Mouse (Mus musculus): ENCODE results near the gene Wdr20. TPM values are rescaled to one million over a fixed set of nuclear protein-coding genes. Genes with fewer than 3 reads are reported as not detected.

Gene Wdr20
- total RNA-seq, 2 experiments from 2014 or later = 44.7 to 50.9 TPM

DNA sequence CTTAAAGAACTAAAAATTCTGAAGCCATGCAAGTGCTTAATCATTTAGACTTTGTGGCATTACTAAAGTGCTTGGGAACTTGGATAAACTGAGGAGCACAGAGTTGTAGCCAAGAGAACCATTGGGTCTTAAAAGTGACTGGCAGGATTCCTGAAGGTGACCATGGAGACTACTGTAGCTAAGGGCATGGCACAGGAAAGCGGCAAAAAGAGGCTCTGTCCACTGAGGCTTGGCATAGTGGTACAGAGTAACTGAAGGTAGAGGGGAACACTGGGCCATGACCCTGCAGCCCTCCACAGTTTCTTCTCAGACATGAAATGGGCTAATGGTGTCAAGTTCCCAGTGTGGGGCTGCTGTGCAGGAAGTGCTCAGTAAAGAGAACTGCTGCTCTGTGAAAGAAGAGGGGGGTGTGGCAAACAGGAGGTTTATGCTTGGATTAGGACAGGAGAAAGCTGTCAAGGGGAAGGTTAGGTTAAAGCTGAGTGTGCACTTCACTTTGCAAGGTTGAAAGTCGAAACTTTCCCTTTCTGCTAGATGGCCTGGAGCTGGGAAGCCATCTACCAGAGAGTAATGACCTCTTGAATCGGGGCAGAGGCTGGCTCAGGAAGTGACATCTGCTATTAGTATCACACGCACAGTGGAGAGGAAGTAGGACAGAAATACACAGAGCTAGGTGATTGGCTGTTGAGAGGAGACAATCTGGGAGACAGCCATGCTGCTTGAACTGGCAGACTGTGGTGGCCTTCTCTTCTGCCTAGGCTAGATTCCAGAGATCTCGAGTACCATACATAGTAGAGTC is 38.1 kb downstream of the Wdr20 start:
- no peak for DNase-seq (ENCODE audit: low spot score in 2 of 2)

DNA sequence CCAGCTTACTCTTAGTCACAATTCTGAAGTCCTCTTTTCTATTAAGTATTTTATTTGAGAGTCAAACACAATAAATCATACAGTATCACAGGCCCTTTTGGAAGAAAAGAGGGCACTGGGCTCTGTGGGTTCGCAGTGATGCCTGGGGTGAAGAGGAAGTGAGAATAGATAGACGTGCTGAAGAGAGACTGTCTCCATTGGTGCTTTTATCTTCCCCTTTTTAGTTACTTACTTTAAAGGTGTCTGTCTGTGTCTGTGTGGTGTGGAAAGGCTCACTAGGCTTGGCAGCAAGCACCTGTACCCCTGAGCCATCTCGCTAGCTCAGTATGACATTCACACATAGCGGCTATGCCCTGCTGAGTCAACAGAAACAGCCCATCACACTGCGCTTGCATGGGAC is 40.1 kb downstream of the Wdr20 start:
- no peak for DNase-seq (ENCODE audit: low spot score in 2 of 2)

DNA sequence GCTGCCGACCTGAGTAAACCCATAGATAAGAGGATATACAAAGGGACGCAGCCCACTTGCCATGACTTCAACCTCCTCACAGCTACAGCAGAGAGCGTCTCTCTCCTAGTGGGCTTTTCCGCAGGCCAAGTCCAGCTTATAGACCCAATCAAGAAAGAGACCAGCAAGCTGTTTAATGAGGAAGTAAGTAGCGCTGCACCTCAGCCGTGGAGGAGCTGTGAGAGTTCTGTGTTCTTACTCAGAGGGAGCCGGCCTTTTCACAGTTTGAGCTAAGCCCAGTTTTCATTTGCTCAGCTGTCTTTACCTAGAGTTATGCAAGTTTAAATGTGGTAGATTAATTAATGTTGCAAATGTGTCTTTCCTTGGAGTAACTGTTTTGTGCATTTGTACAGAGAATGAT is 41.6 kb downstream of the Wdr20 start:
- no peak for DNase-seq (ENCODE audit: low spot score in 2 of 2)

DNA sequence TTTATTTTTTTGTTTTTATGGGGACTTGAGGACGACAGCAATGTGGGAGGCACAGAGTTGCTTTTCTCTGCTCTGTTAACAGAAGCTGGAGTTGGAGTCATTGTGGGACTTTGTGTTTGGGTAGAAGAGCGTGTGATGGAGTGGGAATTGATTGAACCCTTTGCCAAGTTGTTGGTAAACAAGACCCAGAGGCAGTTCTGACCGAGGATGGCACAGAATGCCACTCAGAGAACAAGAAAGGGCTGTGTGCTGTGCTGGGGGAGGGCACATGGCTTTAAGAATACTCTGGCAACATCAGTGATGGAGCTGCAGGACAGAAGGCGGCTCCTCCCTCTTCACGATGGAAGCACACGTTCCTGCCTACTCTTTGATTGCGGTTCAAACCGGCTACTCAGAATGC is 43.4 kb downstream of the Wdr20 start:
- peak; percentile 51 to 66 for DNase-seq (ENCODE audit: low spot score in 2 of 2)

DNA sequence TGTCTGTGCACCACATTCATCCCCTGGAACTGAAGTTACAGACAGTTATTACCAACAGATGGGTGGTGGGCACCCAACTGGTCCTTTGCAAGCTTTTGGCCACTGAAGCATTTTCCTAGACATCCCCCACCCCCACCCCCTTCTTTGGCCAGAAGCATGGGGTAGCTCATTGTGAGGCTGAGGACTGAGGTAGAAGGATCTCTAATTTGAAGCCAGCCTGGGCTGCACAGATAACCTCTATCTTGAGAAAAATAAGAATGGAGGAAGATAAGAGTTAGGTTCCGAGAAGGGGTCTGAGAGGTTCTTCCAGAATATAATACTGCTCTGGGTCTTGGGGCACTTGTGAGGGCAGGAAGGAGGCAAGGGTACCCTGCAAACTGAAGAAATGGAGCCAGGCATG is 44.5 kb downstream of the Wdr20 start:
- DNase-seq (ENCODE audit: low spot score in 2 of 2) = no peak

DNA sequence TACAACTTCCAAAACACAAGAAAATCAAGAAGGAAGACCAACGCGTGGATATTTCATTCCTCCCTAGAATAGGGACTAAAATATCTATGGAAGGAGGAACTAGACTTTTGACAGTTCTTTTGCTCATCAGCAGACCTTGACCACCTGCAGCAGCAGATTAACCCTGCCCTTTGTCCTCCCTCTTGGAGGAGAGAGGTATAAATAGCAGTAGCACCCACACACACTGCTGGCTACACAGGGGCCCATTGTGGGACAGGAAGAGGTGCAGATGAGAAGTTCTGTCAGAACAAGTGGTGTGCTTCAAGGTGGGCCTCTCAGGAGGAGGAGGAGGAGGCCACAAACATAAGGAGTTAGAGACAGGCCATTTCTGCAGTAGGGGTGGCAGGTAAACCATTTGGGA is 46.5 kb downstream of the Wdr20 start:
- no peak for DNase-seq (ENCODE audit: low spot score in 2 of 2)

DNA sequence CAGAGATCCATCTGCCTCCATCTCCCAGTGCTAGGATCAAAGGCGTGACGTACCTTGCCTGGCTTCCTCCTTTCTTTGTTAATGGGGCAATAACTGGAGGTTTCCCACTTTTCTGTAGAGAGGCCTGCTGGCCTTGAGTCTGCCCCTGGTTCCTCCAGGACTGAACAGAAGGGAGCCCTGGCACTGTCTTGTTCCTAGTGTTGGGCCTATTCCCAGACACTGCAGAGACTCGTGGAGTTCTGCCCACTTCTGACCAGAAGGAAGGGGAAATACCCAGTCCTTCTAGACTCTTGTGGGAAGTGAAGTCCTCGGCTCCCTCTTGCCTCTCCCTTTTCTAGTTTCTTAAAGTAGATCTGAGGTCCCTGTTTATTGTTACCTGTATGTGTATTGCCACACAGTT is 48.5 kb downstream of the Wdr20 start:
- DNase-seq (ENCODE audit: low spot score in 2 of 2) = peak in 1 of 2 experiments; percentile 51

DNA sequence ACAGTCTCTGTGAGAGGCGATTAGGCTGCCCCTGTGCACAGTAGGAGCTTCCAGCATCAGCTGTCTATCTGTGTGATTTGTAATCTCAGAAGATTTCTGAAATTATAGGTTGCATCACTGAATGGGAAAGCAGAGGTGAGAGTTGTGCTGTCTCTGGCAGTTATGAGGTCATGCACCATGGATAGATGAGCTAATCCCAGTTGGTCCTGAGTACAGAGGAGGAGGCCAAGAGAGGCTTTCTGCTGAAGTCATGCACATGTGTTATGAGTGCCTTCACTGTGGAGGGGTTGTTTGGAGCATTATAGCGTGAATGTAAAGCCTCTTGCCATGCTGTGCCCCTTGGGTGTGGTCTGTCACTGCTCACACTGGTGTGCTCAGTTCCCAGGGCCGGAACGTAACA is 52.8 kb downstream of the Wdr20 start:
- DNase-seq (ENCODE audit: low spot score in 2 of 2) = no peak

DNA sequence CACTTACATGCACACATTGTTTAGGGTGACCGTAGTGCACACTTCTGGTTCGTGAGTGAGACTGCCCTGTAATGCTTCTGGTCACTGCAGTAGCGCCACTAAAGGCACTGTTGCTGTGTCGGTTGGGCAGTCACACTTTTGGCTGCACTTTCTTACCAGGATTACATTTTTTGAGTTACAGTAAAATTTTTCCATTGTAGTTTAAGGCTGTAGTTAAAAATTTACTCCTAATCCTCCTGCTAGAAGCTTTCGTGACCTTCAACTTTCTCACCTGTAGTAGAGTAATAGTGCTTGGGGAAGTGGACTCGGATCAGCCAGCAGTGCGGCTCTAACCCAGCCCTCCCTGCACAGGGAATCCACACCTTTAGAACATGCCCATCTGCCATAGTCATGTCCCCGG is 53.3 kb downstream of the Wdr20 start:
- no peak for DNase-seq (ENCODE audit: low spot score in 2 of 2)

DNA sequence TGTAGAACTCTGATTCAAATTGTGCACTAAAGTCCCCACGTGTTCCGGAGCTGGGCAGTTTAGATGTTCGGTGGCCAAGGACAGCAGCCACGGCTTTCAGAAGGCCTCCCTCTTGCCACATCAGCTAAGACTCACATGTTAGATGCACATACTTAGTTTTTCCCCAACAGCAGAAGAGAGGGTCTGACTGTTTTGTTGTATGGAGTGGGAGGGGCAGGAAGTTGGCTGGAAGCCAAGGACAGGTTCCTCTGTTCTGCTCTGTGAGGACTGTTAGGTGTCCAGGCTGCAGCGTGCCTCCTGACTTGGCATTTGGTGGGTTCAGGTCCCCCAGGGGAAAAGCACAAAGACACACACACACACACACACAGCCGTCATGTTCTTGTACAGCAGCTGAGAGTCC is 57.3 kb downstream of the Wdr20 start:
- DNase-seq (ENCODE audit: low spot score in 2 of 2) = no peak

DNA sequence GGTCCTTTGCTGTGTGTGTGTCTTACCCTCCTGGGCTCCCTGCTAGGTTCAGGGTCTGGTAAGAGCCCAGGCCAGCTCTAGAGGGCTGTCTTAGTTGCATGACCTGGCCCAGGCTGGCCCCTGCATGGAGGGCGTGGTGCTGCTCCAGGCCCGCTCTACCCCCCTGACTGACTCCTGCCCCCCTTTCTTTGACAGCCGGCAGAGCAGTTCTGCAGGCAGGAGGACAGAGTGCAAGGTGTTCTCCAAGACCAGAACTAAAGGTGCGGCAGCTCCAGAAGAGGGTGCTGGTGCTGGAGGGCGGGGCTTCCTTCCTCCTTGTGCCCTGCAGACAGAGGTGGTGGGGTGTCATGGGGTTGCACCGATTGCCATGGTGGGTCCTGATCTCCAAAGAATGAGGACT is 59.0 kb downstream of the Wdr20 start:
- DNase-seq (ENCODE audit: low spot score in 2 of 2) = no peak

DNA sequence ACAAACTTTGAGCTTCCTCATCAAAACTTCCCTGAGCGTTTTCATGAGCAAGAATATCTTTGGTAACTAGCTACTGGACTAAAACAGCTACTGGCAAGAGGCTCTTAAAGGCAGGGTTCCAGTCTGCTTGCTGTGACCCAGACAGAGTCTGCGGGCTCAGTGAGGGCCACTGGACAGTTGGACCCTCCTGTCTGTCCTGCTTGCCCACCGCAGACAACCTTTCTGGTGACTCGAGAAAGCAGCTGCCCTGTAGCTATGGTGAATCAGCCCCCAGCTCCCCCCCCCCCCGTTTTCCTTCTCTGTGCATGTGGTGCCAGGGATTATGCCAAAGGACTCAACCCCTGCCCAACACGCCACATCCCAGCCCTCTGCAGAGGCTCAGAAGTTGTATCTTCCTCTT is 59.5 kb downstream of the Wdr20 start:
- no peak for DNase-seq (ENCODE audit: low spot score in 2 of 2)

DNA sequence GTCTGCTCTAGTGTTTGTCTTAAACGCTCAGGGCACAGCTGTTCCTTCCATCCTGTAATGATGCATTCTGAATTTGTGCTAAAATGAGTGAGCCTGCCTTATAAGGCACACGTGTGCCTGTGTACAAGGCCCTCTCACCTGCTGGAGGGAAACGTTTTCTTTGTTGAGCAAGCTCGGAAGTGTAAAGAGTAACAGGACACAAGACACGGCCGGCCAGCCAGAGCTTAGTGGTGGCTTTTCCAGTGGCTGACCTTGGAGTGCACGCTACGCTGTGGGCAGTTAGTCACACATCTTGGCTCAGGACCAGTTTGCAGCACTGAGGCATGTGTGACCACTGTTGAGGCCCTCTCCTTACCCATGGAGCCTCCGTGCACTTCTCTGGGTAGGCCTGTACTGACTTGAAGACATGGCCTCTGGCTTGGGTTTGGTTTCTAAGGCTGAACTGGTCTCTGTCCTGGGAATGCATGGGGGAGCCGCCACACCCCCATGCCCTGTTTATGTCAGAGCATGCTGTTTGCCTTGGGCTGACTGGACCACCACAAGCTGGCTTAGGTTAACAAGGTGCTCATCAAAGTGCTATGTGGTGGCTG is 60.2 kb downstream of the Wdr20 start:
- no peak for DNase-seq (ENCODE audit: low spot score in 2 of 2)

DNA sequence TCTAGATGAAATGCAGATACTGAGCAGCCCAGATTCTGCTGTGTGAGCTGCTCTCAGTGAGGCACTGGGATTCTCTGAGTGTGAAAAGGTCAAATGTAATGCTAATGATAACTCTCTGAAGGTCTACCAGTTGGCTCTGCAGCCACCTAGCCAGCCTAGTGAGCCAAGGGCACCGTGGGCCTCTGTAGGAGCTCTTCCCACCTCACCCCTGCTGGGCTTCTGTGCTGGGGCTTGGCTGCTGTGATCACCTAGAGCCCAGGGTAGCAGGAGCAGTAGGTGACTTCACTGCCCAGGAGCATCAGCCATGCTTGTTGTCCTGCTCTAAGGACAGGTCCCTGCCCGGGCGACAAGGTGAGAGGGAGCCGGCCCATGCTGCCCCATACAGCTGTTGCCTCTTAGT is 61.5 kb downstream of the Wdr20 start:
- DNase-seq (ENCODE audit: low spot score in 2 of 2) = no peak

DNA sequence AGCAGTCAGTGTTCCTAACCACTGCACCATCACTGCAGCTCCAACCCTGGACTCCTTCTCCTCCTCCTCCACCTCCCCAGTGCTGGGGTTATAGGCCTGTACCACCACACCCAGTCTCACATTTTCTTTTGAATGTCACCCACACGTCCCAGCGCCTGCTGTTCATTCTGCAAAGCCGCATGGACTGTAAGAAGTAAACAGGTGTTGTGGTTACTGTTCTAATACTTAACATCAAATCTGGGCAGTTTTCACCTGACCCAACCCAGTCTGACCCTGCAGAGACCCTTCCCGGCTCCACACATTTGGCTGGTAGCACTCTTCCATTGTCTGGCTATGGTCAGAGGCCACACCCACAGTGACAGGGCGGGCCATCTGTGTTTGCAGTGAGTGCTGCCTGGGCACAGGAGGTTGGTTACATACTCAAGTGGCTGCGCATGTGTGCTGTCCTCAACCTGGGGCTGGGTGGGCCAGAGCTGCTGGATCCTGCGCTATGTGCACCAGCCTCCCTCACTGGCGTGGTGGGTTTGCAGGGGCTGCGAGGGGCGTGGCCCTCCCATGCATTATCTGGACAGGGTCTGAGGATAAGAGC is 64.2 kb downstream of the Wdr20 start:
- no peak for DNase-seq (ENCODE audit: low spot score in 2 of 2)

DNA sequence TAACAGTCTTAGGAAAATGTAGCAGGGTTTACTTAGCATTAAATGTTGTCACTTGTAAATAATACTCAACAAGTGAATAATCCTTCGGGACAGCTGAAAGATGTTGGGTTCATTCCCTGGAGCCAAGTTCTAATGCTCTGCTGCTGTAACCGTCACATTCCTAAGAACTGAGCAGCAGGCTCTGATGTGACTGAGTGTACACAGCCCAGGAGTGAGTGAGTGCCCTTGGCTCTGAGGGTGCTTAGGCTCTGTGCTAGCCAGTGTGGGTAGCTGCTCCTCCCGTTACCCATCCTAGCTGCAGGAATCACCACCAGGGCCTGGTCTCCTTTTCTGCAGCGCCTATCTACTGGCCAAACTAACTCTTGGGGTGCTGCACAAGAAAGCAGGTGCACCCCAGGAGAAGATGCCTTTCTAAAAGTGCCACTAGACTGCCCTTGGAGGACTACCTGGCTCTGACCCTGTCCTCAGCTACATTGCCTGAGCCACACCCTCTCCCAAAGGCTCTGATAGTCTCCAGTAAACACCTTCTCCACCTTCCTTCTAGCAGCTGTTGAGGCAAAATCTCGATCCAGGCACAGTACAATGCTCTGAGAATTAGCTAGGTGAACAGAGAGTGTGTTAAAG is 65.0 kb downstream of the Wdr20 start:
- DNase-seq (ENCODE audit: low spot score in 2 of 2) = no peak

DNA sequence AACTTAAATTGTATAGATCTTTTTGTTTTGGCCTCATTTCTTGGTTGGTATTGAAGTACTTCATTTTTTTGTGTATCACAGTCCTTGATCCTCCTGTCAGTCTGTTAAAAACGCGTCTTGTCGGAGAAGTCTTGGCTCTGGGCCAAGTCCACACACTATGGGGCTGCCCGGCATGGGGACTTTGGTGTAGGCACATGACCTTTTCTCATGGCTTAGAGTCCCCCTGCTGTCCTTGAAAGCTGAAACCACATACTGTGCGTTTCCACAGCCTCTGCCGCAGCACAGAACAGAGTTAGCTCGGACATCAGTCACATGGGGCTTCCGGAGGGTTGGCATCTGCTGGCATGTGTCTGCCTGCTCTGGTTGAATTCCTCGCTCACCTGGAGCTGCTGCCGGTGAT is 66.5 kb downstream of the Wdr20 start:
- DNase-seq (ENCODE audit: low spot score in 2 of 2) = no peak

DNA sequence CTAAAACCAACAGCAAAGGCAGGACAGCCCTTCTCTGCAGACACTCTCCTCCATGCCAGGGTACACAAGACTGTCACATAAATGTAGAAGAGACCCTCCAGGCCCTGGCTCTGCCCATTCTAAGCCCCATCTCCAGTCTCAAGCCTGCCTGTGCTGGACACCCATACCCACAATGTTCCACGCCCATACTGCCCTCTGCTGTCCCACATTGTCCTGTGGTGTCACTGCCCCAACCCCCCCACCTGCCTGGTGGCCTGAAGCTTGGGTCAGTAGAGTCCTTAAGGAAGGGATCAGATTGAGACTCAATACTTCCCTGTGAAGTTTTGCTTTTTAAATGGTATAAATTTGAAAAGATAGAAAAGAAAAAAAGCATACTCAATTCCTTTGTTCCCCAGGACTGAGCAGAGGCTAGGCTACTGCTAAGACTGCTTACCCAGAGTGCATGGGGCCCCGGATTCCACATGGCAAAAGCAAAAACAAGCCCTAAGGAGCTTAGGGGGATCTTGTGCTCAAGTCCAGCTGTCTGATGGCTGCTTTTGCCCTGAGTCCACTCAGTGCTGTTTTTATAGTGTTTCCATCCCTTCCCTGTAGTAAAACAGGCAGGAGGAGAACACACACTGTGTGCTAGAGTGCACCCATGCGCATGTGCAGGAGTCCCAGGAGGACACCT is 68.7 kb downstream of the Wdr20 start:
- DNase-seq (ENCODE audit: low spot score in 2 of 2) = peak in 1 of 2 experiments; percentile 61

DNA sequence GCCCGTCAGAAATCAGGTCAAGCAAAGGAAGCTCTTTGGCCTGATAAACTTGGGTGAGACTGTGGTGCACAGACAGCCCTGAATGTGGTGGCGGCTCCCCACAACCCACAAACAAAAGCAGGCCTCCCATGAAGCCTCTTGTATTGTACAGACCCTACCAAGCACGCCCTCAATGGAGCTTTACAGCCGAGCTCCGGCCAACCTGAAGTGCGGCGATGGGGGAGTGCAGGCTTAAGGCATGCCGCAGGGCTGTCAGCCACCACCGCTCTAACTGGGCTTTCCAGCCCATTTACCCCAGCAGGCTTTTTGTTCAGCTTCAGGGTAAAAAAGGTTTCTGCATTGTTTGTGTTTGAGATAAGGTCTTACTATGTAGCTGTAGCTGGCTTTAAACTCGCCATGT is 70.7 kb downstream of the Wdr20 start:
- no peak for DNase-seq (ENCODE audit: low spot score in 2 of 2)

DNA sequence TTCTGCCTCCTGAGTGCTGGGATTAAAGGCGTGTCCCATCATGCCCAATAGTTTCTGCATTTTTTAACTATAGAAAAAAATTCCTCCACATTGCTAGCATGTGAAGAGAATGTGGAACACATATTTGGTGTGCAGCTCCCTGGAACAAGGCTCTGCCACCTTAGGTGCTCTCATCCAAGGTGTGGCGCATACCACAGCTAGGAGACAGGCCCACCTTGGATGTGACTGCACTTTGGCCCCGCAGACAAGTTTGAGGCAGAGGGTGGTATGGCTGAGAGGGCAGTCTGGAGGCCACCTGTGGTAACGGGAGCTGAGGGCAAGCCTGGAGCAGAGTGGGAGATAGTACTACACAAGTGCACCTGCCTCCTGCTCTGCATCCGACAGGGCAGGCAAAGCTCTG is 71.1 kb downstream of the Wdr20 start:
- no peak for DNase-seq (ENCODE audit: low spot score in 2 of 2)

DNA sequence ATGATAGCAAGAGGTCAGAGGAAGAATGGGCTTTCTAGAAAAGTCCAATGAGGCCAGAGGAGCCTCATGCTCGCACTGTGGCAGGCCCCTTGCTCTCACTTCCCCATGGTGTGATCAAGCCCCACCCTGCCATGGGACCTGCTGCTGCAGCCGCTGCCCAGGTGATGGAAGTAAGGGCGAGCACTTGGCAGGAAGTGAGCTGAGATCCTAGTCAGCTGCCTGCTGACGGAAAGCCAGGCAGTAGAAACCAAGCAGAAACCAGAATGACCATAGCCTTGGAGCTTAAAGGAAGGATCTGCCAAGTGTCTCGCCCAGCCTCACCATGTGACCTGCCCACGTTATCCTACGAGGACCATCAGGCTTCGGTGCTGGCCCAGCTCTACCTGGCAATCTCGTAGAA is 75.4 kb downstream of the Wdr20 start:
- no peak for DNase-seq (ENCODE audit: low spot score in 2 of 2)

DNA sequence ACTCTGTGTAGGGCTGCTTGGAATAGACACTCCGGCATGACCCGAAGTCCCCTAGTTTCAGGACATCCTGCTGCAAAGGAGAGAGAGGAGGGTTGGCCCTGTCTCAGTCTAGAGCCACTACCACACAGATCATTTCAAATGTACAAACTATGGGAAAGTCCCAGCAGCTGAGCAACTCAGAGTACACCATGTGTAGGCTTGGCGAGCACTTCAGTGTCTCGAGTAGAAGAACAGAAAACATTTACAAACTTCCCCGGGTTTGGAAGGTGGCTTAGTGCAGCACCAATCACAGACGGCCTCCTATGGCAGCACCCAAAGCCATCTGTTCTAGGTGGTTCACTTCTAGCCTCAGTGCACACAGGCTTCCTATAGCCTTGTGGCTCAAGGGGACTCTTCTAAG is 75.9 kb downstream of the Wdr20 start:
- no peak for DNase-seq (ENCODE audit: low spot score in 2 of 2)

All from layer of hippocampus, adult 18-20 months (tissue).